Mouse (Mus musculus) embryo, embryonic 11 days (tissue): ENCODE measurements around the gene Ccnt1.

Experiments
- DNase-seq: peaks from one replicate; pipeline ENCODE4 v3.0.0-alpha.2; 2015

Ccnt1 gene

GRCm38 (mm10) chr15:98570873-98571538 is at the start of gene Ccnt1, which contains the start of gene 4930415O20Rik:
Gene Ccnt1 (minus strand): TSS chr15:98570923.
Gene 4930415O20Rik (plus strand): TSS chr15:98571004.
- no peak for DNase-seq

DNA sequence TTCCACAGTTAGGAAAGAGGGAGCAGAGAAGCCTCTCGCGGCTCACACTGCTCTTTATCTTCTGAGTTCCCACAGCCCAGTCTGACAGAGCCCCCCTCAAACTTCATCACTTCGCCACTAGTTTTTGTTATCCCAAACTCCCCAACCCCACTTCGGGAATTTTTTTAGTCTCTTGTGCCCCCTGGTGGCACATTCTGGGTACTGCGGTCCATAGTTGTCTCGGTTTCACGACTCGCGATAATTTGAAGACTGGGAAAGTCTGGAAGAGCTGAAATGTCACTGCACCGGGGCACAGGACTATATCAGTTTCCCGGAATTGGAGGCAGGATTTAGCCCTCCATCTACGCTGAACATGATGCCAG is 46.4 kb upstream of the Ccnt1 start:
- peak; percentile 85 for DNase-seq

DNA sequence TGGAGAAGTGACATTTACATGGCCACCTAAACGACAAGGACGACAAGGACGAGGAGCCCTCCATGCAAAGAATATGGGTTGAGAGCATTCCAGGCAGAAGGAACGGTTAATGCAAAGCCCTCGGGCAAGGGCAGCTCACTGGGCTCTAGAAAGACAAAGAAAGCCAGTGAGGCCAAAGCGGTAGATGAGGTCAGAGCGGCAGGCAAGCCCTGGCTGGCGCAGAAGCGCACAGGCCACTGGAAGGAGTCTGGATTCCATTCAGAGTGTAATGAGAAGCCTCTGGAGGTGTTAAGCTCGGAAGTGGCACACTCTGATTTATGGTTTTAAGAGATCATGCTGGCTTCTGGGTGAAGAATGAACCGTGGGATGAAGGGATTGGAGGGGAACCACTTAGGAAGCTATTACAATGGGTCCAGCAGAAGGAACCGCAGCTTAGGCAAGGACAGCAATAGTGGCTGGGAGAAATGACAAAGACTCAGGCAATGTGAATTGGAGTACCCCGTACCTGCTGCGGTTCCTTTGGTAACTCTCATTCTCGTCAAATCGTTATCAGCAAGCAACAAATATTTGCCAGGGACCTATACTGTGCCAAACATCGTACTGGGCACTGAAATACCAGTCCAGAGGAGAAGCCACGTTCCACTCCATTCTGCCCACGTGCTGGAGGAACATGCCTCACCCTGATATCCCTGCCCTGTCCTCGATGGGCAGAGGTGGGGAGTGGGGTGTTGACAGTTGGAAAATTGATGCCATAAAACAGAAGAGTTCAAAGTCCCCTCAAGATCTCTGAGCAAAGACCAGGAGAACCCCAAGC is 45.8 kb upstream of the Ccnt1 start:
- DNase-seq = peak; percentile 46

GRCm38 (mm10) chr15:98615751-98616150 is 45.0 kb upstream of the Ccnt1 start:
- DNase-seq = no peak

DNA sequence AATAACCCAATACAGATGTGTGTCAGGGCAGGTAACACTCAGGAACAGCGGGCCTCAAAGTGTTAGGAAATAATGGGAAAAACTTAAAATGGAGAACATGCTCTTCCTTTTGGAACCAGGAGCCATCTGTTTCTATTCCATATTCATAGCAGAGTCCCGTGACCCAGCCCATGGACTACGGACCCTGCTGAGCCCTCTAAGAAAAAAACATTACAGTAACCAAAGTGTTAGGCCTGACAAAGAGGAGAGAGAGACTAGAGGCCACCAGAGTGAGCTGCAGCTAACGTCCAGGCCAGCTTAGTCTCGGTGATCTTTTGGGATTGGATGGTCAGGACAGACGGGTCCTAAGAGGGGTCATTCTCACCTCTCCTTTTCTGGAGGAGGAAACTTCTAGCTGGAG is 44.2 kb upstream of the Ccnt1 start:
- no peak for DNase-seq

DNA sequence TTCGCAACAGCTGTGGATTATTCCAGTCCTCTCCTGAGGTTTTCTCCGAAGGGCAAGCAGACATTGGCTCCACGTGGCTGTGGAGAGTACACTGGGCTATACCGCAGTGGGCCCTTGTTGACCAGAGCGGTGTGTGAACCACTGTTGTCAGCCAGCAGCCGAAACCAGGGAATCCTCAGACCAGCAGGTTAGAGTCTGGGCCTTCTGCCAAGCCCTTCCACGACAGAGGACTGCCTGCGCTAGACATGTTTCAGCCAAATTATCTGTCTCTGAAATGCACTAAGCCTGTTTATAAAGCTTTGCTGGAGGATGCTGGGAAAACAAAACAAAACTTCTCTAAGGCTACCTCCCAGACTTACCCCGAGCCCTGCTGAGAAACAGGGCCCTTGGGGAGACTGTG is 43.8 kb upstream of the Ccnt1 start:
- DNase-seq = no peak

DNA sequence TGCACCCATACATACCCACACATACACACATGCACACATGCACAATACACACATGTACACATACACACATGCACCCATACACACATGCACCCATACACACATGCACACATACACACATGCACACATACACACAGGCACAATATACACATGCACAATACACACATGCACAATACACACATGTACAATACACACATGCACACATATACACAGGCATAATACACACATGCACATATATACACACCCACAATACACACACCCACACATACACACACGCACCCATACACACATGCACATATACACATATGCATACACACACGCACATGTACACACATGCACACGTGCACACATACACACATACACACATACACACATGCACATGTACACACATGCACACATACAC is 41.5 kb upstream of the Ccnt1 start:
- DNase-seq = no peak

- peak; percentile 54 for DNase-seq
Measured at GRCm38 (mm10) chr15:98610131-98610633, 39.5 kb upstream of the Ccnt1 start.

- DNase-seq = peak; percentile 93
Measured at GRCm38 (mm10) chr15:98609331-98610130, 38.8 kb upstream of the Ccnt1 start, which contains the start of gene Adcy6. Gene Adcy6 (minus strand): TSS chr15:98610076.

DNA sequence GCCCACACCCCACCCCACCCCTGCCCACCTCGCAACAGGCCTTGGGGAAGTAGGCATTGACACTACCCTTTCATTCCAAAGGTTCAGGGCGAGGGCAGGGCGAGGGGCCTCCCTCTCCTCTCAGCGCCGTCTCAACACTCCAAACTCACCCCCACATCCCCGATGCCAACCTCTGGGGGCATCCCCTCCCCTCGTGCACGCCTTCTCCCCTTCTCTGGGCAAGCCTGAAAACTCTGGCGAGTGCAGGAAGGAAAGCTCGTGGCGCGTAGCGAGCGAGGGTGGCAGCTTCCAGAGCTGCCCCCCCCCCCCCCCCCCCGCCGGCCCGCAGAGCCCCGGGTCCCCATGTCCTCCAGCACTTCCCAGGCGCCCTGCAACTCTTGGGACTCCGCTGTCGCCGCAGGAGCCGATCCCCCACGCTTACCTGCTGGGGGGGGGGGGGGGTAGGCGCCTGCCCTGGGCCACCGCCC is 38.1 kb upstream of the Ccnt1 start:
- DNase-seq = peak; percentile 61

GRCm38 (mm10) chr15:98608058-98608783 is 37.5 kb upstream of the Ccnt1 start:
- no peak for DNase-seq

GRCm38 (mm10) chr15:98607557-98607956 is 36.8 kb upstream of the Ccnt1 start:
- DNase-seq = no peak

DNA sequence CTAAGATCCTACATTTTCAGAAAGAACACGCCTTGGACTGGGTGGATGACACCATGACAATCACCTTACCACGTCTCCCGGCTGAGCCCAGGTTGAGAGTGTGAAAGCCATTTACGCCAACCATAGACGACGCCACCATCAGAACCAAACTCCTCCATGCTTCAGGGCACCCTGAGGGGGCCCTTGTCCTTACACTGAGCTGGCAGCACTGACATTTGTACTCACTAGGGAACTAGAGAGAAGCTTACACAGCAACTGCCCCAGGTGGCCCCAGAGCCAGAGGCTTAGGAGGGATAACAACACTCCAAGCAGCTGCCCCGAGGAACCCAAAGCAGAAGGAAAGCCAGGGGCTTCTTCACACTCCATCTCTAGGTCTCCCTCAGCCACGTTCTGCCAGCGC is 36.0 kb upstream of the Ccnt1 start:
- no peak for DNase-seq

- no peak for DNase-seq
Measured at GRCm38 (mm10) chr15:98606051-98606536, 35.4 kb upstream of the Ccnt1 start.

DNA sequence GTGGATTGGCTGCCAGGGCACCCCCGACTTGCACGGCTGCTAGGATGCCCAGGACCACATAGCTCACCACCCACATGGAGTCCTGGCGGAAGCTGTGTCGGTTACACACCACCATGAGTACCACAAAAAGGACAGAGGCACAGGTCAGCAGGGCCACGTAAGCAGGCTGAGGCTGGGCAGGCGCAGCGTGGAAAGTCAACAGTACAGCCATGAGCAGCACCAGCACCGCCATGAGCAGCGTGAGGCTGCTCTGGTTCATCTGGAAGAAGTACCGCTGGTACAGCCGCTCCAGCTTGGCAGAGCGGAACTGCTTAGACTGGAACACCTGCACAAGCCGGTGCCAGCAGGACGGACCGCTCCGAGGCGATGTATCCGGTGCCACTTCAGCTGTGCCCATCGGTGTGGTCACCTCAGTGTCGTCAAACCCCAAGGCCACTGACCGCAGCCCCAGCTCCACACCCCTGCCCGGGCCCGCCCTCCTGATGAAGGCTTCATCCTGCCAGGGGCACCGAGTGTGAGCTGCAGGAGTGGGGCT is 33.4 kb upstream of the Ccnt1 start:
- no peak for DNase-seq

DNA sequence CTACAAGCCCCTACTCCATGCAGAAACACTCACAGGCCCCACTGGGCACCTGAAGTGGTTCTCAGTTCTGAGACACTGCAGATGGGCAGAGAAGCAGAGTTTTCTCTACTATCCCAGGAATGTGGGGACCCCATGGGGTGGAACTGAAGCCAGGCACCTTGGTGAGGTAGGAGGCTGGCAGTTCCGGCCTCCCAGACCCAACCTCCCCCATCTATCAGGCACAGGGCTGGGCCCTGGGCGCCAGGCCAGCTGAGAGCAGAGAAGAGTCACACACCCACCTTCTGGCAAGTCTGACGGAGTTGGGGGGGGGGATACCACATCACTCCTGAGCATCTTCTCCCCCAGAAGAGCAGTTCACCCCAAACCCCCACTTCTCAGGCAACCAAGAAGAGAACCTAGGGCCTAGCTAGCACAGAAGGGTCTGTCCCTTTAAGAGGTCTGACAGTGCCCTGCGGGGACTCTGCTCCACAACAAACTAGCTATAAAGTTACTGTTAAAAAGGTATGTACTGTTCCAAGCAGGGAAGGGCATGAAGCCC is 32.3 kb upstream of the Ccnt1 start:
- DNase-seq = no peak

DNA sequence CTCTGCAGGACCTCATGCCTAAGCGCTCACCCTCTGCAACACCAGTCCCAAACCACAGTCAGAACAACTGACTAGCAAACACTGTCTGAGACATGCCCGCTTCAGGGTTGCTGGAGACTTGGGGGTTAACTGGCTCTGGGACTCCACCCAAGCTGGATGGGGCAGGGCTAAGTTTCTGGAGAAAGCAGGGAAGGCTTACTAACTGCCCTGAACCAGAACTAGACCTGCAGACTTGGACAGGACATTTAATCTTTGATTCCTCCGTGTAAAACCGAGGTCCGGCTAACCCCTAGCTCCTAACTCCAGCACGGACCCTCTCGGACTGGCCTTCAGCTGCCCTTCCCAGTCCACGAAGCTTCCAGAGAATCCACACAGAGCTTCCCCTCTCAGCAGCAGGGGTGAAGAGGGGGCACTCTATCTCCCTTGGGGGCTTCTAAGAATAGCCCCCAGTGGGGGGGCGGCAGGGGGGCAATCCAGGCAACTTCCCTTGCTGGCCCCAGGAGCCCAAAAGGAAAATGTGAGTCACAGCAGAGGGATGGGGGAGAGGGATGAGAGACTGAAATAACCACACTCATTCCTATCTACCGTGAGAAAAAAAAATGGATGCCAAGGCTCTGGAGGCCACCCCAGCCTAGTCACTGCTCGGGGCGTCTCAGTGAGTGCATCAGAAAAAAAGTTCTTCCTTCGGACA is 31.6 kb upstream of the Ccnt1 start:
- DNase-seq = no peak

GRCm38 (mm10) chr15:98601832-98602190 is 31.1 kb upstream of the Ccnt1 start:
- no peak for DNase-seq

GRCm38 (mm10) chr15:98600036-98600709 is 29.4 kb upstream of the Ccnt1 start:
- no peak for DNase-seq

DNA sequence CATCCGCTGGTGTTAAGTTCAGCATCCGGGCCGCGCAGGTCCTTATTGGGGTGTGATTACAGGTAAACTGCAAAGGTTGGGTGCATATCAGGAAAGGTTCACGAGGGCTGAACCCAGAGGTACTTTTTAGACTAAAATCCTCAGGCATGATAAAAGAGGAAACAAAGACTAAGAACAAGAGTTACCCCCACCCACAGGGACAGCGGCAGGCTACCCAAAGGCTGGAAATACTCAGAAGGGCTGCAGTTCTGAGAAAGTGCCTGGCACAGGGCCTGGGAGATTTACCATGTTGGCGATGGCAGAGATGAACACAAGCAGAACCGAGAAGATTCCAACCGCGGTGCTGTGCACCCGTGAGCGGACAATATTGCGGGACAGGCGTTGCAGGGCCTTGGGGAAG is 25.9 kb upstream of the Ccnt1 start:
- no peak for DNase-seq

GRCm38 (mm10) chr15:98595049-98595448 is 24.3 kb upstream of the Ccnt1 start:
- no peak for DNase-seq
